Mouse (Mus musculus) liver, embryonic 15.5 days (tissue): Measurements from ENCODE around the gene Oit3. TPM values are rescaled to one million over a fixed set of nuclear protein-coding genes. Genes with fewer than 3 reads are reported as not detected.

Source experiments
- ATAC-seq: fragments of 200-750 bp; cut with Nextera tagmentation; 2 replicates; pipeline ENCODE4 v1.8.0; 2017; ENCODE audit warnings: moderate number of reproducible peaks, mild to moderate bottlenecking, moderate library complexity; ENCODE audit not compliant: insufficient read depth
- H3K27ac ChIP-seq: fragments of 300-500 bp; sonication (generic); replicated peaks from 2 replicates; pipeline ENCODE4 v1.5.1; 2015; ENCODE audit warnings: mild to moderate bottlenecking, inconsistent platforms
- H3K27me3 ChIP-seq: fragments of 300-500 bp; sonication (generic); 2 replicates; pipeline ENCODE4 v1.6.1; 2015; ENCODE audit warnings: mild to moderate bottlenecking, inconsistent platforms
- H3K36me3 ChIP-seq: fragments of 300-500 bp; sonication (generic); replicated peaks from 2 replicates; pipeline ENCODE4 v1.6.1; 2015; ENCODE audit warnings: moderate library complexity, mild to moderate bottlenecking, inconsistent platforms
- H3K4me1 ChIP-seq: fragments of 300-500 bp; sonication (generic); replicated peaks from 2 replicates; pipeline ENCODE4 v1.6.1; 2015; ENCODE audit warnings: inconsistent platforms
- H3K4me2 ChIP-seq: fragments of 300-500 bp; sonication (generic); 2 replicates; pipeline ENCODE4 v1.6.1; 2015; ENCODE audit warnings: moderate library complexity, mild to moderate bottlenecking, inconsistent platforms
- H3K4me3 ChIP-seq: fragments of 300-500 bp; sonication (generic); replicated peaks from 2 replicates; pipeline ENCODE4 v1.5.1; 2015; ENCODE audit warnings: mild to moderate bottlenecking, inconsistent platforms
- H3K9ac ChIP-seq: fragments of 300-500 bp; sonication (generic); 2 replicates; pipeline ENCODE4 v1.6.1; 2015; ENCODE audit warnings: moderate library complexity, mild to moderate bottlenecking, inconsistent platforms
- H3K9me3 ChIP-seq: fragments of 300-500 bp; sonication (generic); replicated peaks from 2 replicates; pipeline ENCODE4 v1.6.1; 2016; ENCODE audit warnings: inconsistent platforms
- WGBS: fragments of 180-500 bp; shearing (Covaris S2); methylation state at CpG from one replicate; pipeline ENCODE4 v1.1.7; 2015; ENCODE audit warnings: mixed read lengths; ENCODE audit not compliant: insufficient replicate concordance; 5-methylcytosine and 5-hydroxymethylcytosine counted together
- polyA plus RNA-seq: library from polyadenylated mRNA; unstranded; fragments of >200 nt; fragmentation: Nextera tagmentation; extraction: Ambion mirVana; gene quantifications from 2 replicates; pipeline ENCODE4 v1.2.1, GENCODE M21; 2015

Gene Oit3
- polyA plus RNA-seq, 1 experiment from 2014 or later: 20.0 TPM

DNA sequence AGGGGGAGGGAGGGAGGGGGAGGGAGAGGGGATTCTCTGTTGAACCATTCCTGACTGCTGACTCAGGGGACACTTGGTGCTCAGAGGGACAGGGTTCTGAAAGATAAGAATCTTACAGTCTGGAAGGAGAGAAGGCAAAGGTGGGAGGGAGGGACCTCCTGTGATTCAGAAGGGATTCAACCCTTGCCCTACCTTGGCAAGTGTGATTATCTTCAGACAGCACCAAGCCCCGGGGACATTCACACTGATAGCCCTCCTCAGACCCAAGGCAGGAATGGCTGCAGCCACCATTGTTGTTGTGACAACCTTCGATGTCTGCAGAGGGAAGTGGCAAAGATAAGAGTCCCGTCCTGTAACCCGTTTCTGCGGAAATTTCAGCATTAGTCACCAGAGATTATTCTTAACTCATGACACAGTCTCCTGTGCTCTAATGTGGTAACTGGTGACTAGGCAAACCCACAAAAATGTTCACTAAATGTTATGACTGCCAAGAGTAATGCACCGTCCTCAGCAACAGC is 10.8 kb downstream of the Oit3 start:
- H3K4me1 ChIP-seq: peaks cover 5% of the 10 kb centered on the region; the same call in 1 of the 2 replicates
- H3K36me3 ChIP-seq: no peaks in the 10 kb centered on the region; the same call in 1 of the 2 replicates
- 5% methylated on average over 6 of the region's 6 CpGs for WGBS
- no peak overlapping the region for H3K9ac ChIP-seq
- no peak overlapping the region for H3K4me3 ChIP-seq
- peak overlapping the region; percentile 18; the same call in 1 of the 2 replicates for H3K4me2 ChIP-seq
- H3K9me3 ChIP-seq: no peaks in the 10 kb centered on the region
- no peak for ATAC-seq
- H3K27me3 ChIP-seq: no peaks in the 10 kb centered on the region
- no peak overlapping the region for H3K27ac ChIP-seq

DNA sequence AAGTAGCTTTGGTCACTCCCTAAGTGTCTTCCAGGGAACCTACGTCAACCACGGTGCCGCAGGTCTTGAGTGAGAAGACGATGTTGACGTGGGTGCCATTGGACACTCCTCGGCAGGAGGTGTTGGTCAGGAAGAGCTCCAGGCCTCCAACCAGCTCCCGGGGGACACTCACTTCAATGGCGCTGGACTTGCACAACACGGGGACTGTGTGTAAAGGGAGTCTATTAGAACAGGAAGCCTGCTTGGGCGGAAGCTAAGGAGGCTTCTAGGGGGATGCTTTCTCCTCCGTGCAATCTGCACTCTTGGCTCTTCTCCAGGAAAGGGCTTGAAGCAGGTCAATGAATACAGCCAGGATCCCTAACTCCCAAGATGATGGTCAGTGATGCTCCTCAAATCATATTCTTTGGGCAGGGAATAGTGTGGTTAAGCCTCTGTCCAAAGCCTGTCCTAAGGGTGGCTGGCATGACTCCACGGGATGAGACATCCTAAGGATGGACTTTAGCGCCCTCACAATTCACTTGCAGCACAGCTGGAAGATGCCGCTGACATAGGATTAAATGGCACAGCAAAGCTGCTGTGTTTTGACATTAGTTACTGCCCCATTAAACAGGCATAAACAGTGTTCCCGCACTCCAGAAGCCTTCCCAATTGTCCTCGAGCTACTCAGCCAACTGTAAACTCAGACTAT is 12.0 kb downstream of the Oit3 start:
- ATAC-seq: no peak
- Histone ChIP-seq H3K27me3 (no peaks in the 10 kb centered on the region), H3K4me2 (no peak overlapping the region), H3K36me3 (no peaks in the 10 kb centered on the region; the same call in 1 of the 2 replicates), H3K4me1 (peaks cover 5% of the 10 kb centered on the region; the same call in 1 of the 2 replicates), H3K4me3 (no peak overlapping the region), H3K27ac (no peak overlapping the region), H3K9me3 (no peaks in the 10 kb centered on the region), H3K9ac (no peak overlapping the region)
- WGBS: 59% methylated on average over 16 of the region's 16 CpGs

DNA sequence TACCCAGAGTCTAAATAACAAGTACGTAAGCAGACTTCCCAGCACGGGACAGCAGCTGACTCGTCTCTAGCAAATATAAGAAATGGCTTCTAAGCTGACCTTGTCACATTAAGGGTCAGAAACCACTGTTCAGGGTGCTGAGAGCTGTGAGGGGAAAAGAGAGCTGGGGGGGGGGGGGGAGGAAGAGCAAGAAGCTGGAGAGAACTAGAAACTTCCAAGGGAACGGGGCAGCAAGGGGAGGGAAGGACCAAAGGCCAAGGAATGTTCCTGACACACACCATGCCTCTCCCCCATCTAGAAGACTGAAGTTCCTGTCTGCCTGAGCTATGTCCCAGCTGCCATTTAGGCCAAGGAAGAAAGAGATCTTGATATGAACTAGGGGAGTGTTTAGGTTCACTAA is 15.2 kb downstream of the Oit3 start:
- no peaks in the 10 kb centered on the region for H3K9me3 ChIP-seq
- no peak overlapping the region for H3K9ac ChIP-seq
- H3K27ac ChIP-seq: no peak overlapping the region
- no peak overlapping the region for H3K4me2 ChIP-seq
- no peak for ATAC-seq
- H3K4me1 ChIP-seq: no peaks in the 10 kb centered on the region; the same call in 1 of the 2 replicates
- WGBS: 72% methylated on average over 4 of the region's 4 CpGs
- no peaks in the 10 kb centered on the region for H3K27me3 ChIP-seq
- no peak overlapping the region for H3K4me3 ChIP-seq
- peaks cover 5% of the 10 kb centered on the region for H3K36me3 ChIP-seq

GRCm38 (mm10) chr10:59425369-59425768 is 16.2 kb downstream of the Oit3 start:
- H3K27ac ChIP-seq: no peak overlapping the region
- H3K36me3 ChIP-seq: peaks cover 5% of the 10 kb centered on the region
- no peaks in the 10 kb centered on the region for H3K9me3 ChIP-seq
- no peaks in the 10 kb centered on the region for H3K27me3 ChIP-seq
- H3K4me2 ChIP-seq: no peak overlapping the region
- 64% methylated on average over 7 of the region's 7 CpGs for WGBS
- H3K9ac ChIP-seq: no peak overlapping the region
- no peak overlapping the region for H3K4me3 ChIP-seq
- H3K4me1 ChIP-seq: no peaks in the 10 kb centered on the region
- ATAC-seq: no peak

- Histone ChIP-seq H3K27ac (no peak overlapping the region), H3K27me3 (no peaks in the 10 kb centered on the region), H3K4me1 (no peaks in the 10 kb centered on the region), H3K36me3 (peaks cover 5% of the 10 kb centered on the region), H3K4me3 (no peak overlapping the region), H3K9me3 (no peaks in the 10 kb centered on the region), H3K4me2 (no peak overlapping the region), H3K9ac (no peak overlapping the region)
- WGBS: 59% methylated on average over 3 of the region's 3 CpGs
- no peak for ATAC-seq
These were observed 17.1 kb downstream of the Oit3 start for GRCm38 (mm10) chr10:59424453-59424852.

DNA sequence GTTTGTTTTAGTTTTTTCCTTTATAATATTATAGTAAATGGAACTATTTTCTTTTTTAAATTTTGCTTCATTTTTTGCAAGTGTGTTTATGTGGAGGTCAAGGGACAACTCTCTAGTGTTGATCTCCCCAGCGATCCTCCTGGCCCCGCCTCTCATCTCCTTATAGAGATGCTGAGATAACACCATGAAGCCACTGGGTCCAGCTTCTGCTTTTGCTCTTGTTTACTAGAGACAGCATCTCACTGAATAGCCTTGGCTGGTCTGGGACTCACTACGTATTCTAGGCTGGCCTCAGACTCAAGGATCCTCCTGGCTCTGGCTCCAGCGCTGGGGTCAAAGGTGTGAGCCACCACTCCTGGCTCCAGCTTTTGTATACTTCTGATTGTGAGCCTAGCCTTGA is 22.1 kb downstream of the Oit3 start:
- H3K4me2 ChIP-seq: no peak overlapping the region
- H3K27ac ChIP-seq: no peak overlapping the region
- no peak overlapping the region for H3K4me3 ChIP-seq
- ATAC-seq: no peak
- no peaks in the 10 kb centered on the region for H3K9me3 ChIP-seq
- WGBS: 44% methylated on average over 4 of the region's 4 CpGs
- H3K9ac ChIP-seq: no peak overlapping the region
- H3K36me3 ChIP-seq: peaks cover 5% of the 10 kb centered on the region; the same call in 1 of the 2 replicates
- no peaks in the 10 kb centered on the region for H3K4me1 ChIP-seq
- no peaks in the 10 kb centered on the region for H3K27me3 ChIP-seq

DNA sequence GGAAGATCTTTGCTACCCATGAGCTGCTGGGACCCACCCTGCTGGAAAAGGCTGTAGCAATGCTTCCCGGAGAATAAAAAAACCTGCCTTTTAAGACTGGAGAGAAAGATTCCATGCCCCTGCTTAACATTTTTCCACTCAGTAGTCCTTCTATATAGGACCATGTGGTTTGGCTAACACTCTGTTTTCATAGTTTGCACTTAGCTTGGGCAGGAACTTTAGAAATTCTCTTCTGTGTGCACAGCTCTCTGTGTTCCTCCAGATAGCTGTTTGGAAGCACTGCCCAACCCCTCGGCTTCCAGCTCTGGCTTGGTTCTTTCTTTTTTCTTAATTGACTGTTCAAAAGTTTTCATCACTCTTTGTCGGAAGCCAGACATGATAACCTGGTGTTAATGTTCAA is 25.0 kb downstream of the Oit3 start:
- Histone ChIP-seq H3K4me3 (no peak overlapping the region), H3K9ac (no peak overlapping the region), H3K4me1 (no peaks in the 10 kb centered on the region), H3K27ac (no peak overlapping the region), H3K4me2 (no peak overlapping the region), H3K36me3 (no peaks in the 10 kb centered on the region), H3K9me3 (no peaks in the 10 kb centered on the region), H3K27me3 (no peaks in the 10 kb centered on the region)
- no peak for ATAC-seq
- WGBS: 63% methylated on average over 3 of the region's 3 CpGs

GRCm38 (mm10) chr10:59413711-59414110 is 27.9 kb downstream of the Oit3 start:
- no peak overlapping the region for H3K4me2 ChIP-seq
- H3K9ac ChIP-seq: no peak overlapping the region
- H3K36me3 ChIP-seq: no peaks in the 10 kb centered on the region
- no peaks in the 10 kb centered on the region for H3K4me1 ChIP-seq
- H3K4me3 ChIP-seq: no peak overlapping the region
- H3K9me3 ChIP-seq: no peaks in the 10 kb centered on the region
- H3K27ac ChIP-seq: no peak overlapping the region
- no peaks in the 10 kb centered on the region for H3K27me3 ChIP-seq
- 74% methylated on average over 4 of the region's 4 CpGs for WGBS
- ATAC-seq: no peak

DNA sequence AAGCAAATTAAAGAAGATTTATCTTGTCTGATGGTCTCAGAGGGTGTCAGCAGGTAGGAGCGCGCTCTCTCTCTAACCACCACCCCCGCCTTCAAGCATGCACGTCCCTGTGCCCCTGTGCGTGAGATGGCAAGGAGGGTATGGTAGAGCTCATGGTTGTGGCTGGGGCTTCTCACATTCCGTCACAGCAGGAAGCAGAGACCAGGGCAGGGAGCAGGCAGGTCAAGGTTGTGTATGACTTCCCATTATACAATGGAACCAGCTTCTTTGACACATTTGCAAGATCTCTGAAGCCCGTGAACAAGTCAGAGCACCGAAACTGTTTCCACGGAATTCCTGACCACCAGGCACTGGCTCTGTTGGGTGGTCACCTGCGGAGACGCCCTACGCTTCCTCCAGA is 31.3 kb downstream of the Oit3 start:
- H3K27me3 ChIP-seq: no peaks in the 10 kb centered on the region; the same call in 1 of the 2 replicates
- H3K4me3 ChIP-seq: no peak overlapping the region
- H3K4me2 ChIP-seq: no peak overlapping the region
- ATAC-seq: no peak
- H3K36me3 ChIP-seq: no peaks in the 10 kb centered on the region
- no peaks in the 10 kb centered on the region for H3K9me3 ChIP-seq
- H3K9ac ChIP-seq: no peak overlapping the region
- no peaks in the 10 kb centered on the region for H3K4me1 ChIP-seq
- WGBS: 65% methylated on average over 12 of the region's 12 CpGs
- H3K27ac ChIP-seq: no peak overlapping the region

DNA sequence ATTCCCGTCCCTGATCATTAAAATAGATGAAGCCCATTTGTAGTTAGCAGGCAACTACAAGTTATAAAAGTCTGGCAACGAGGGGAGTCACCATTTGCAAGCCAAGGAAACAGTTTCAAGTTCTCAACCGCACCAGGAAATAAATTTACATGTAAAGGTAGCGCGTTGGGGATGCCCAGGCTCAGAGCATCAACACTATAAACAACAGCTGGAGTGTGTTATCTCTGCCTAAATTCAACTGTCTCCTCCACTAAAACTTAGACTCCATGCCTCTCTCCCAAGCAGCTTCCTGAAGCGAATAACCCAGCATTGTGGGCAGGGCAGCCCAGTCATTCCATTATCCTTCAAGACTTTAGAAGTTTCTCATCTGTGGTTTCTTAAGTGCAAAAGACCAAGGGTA is 33.1 kb downstream of the Oit3 start:
- ATAC-seq: no peak
- Histone ChIP-seq H3K36me3 (no peaks in the 10 kb centered on the region), H3K27me3 (no peaks in the 10 kb centered on the region; the same call in 1 of the 2 replicates), H3K9me3 (no peaks in the 10 kb centered on the region), H3K4me2 (no peak overlapping the region), H3K4me1 (no peaks in the 10 kb centered on the region), H3K27ac (no peak overlapping the region), H3K4me3 (no peak overlapping the region), H3K9ac (no peak overlapping the region)
- 35% methylated on average over 6 of the region's 6 CpGs for WGBS

GRCm38 (mm10) chr10:59403793-59404149 is 37.8 kb downstream of the Oit3 start:
- peak overlapping the region; percentile 47 for H3K4me3 ChIP-seq
- ATAC-seq: peak; percentile 72
- H3K9ac ChIP-seq: no peak overlapping the region
- H3K36me3 ChIP-seq: no peaks in the 10 kb centered on the region
- WGBS: 55% methylated on average over 10 of the region's 10 CpGs
- no peaks in the 10 kb centered on the region for H3K9me3 ChIP-seq
- H3K27ac ChIP-seq: peak overlapping the region; percentile 66
- H3K4me2 ChIP-seq: peak overlapping the region; percentile 46; the same call in 1 of the 2 replicates
- no peaks in the 10 kb centered on the region; the same call in 1 of the 2 replicates for H3K27me3 ChIP-seq
- H3K4me1 ChIP-seq: no peaks in the 10 kb centered on the region
